25 mouse cellular contexts compared by ENCODE assay signal in the genomic region with DNA sequence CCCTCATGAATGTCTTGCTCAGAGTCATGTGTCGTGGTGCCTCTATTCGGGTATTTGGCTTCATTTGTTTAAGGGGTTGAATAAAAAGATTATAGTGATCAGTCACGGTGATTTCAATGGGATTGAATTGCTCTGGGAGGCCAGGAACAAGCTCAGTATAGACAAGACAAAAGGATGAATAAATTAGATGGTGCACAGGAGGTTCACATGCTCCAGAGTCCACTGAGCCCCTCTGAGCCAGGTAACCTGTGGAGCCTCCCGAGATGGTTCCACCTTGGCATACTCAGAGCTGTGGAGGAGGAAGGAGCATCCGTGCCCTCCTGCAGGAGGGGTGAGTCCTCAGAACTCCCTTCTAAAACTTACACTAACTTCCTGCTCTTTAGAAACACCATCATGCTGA. TPM values are rescaled to one million over a fixed set of nuclear protein-coding genes. Genes with fewer than 3 reads are reported as not detected.
DNase-seq lines count a peak whose midpoint lies in the region; ATAC-seq and TF ChIP-seq lines count a peak whose summit lies in the region.
"Had no signal": no experiment of that assay in that cellular context is flagged by ENCODE, and none has a peak within 500 bp of the region (broad histone marks: within the 10 kb centered on the region; RNA-seq: fewer than 3 reads in every experiment).

No protein-coding gene starts in this region.

- no peak overlapping the region for H3K4me2 ChIP-seq in hindbrain, embryonic 11.5 days (replicated peaks; ENCODE audit: low read depth, low read length)
- no peak overlapping the region for H3K4me2 ChIP-seq in midbrain, embryonic 12.5 days (replicated peaks)
- no peak overlapping the region for H3K4me2 ChIP-seq in midbrain, embryonic 16.5 days (ENCODE audit: low read length)
- H3K4me2 ChIP-seq in midbrain, embryonic 14.5 days (ENCODE audit: low read length), result no peak overlapping the region
- H3K4me2 ChIP-seq in midbrain, embryonic 15.5 days, result no peak overlapping the region
- H3K4me2 ChIP-seq: embryonic facial prominence, embryonic 12.5 days; forebrain, embryonic 13.5 days had no signal

- no peaks in the 10 kb centered on the region; the same call in 1 of the 2 replicates for H3K27me3 ChIP-seq in hindbrain, embryonic 11.5 days (ENCODE audit: control insufficient read depth, insufficient read depth, low read length)
- H3K27me3 ChIP-seq in hindbrain, embryonic 10.5 days (ENCODE audit: insufficient read depth, poor library complexity, severe bottlenecking), result peaks cover 8% of the 10 kb centered on the region
- H3K27me3 ChIP-seq in midbrain, embryonic 12.5 days, result peaks cover 94% of the 10 kb centered on the region
- H3K27me3 ChIP-seq in midbrain, embryonic 16.5 days (ENCODE audit: control insufficient read depth, insufficient read depth, low read depth, low read length), result peaks cover 9% of the 10 kb centered on the region
- H3K27me3 ChIP-seq in midbrain, embryonic 14.5 days (ENCODE audit: control insufficient read depth, insufficient read depth, low read length), result peaks cover 33% of the 10 kb centered on the region; the same call in 1 of the 2 replicates
- peaks cover 16% of the 10 kb centered on the region for H3K27me3 ChIP-seq in midbrain, embryonic 15.5 days (replicated peaks)
- H3K27me3 ChIP-seq: CH12.LX; embryonic facial prominence, embryonic 12.5 days; Patski had no signal

- H3K4me3 ChIP-seq in hindbrain, embryonic 11.5 days (ENCODE audit: low read depth, low read length), result no peak overlapping the region
- H3K4me3 ChIP-seq in hindbrain, embryonic 10.5 days, result no peak overlapping the region
- H3K4me3 ChIP-seq in layer of hippocampus, adult 2 months, result no peak overlapping the region
- no peak overlapping the region for H3K4me3 ChIP-seq in midbrain, embryonic 12.5 days
- H3K4me3 ChIP-seq in midbrain, embryonic 16.5 days (ENCODE audit: low read depth, low read length), result no peak overlapping the region
- H3K4me3 ChIP-seq in midbrain, embryonic 14.5 days (replicated peaks; ENCODE audit: low read depth, low read length), result no peak overlapping the region
- H3K4me3 ChIP-seq in midbrain, embryonic 15.5 days, result no peak overlapping the region
- H3K4me3 ChIP-seq: embryonic facial prominence, embryonic 10.5 days; embryonic facial prominence, embryonic 12.5 days; forebrain, embryonic 13.5 days had no signal

- no peaks in the 10 kb centered on the region for H3K9me3 ChIP-seq in hindbrain, embryonic 11.5 days (ENCODE audit: control insufficient read depth, low read length)
- H3K9me3 ChIP-seq in hindbrain, embryonic 10.5 days, result no peaks in the 10 kb centered on the region
- H3K9me3 ChIP-seq in midbrain, embryonic 12.5 days, result no peaks in the 10 kb centered on the region
- H3K9me3 ChIP-seq in midbrain, embryonic 16.5 days (replicated peaks; ENCODE audit: control insufficient read depth, low read length, poor library complexity, severe bottlenecking), result no peaks in the 10 kb centered on the region
- H3K9me3 ChIP-seq in midbrain, embryonic 14.5 days (ENCODE audit: control insufficient read depth, low read length), result no peaks in the 10 kb centered on the region
- no peaks in the 10 kb centered on the region for H3K9me3 ChIP-seq in midbrain, embryonic 15.5 days
- H3K9me3 ChIP-seq: embryonic facial prominence, embryonic 10.5 days; embryonic facial prominence, embryonic 12.5 days; forebrain, embryonic 13.5 days had no signal

- peak; percentile 56; the same call in 1 of the 2 replicates for ATAC-seq in hindbrain, embryonic 11.5 days (ENCODE audit: low FRiP score)
- ATAC-seq in midbrain, embryonic 12.5 days (ENCODE audit: low FRiP score, low read depth), result peak; percentile 64
- no peak for ATAC-seq in midbrain, embryonic 16.5 days
- ATAC-seq in midbrain, embryonic 14.5 days (ENCODE audit: low FRiP score, low TSS enrichment), result no peak
- ATAC-seq in midbrain, embryonic 15.5 days (replicated peaks), result no peak
- ATAC-seq: activated CD4-positive, CD25-positive, alpha-beta regulatory T cell, adult 4 months; CD4-positive, CD25-positive, alpha-beta regulatory T cell, adult 4 months; forebrain, embryonic 13.5 days; Patski had no signal

- WGBS in hindbrain, embryonic 11.5 days, result 48% methylated on average over 5 of the region's 5 CpGs
- 51% methylated on average over 5 of the region's 5 CpGs for WGBS in hindbrain, embryonic 10.5 days
- 24% methylated on average over 5 of the region's 5 CpGs for WGBS in midbrain, embryonic 12.5 days
- WGBS in midbrain, embryonic 16.5 days, result 18% methylated on average over 5 of the region's 5 CpGs
- 11% methylated on average over 5 of the region's 5 CpGs for WGBS in midbrain, embryonic 14.5 days
- 24% methylated on average over 5 of the region's 5 CpGs for WGBS in midbrain, embryonic 15.5 days

- no peaks in the 10 kb centered on the region for H3K4me1 ChIP-seq in hindbrain, embryonic 11.5 days (replicated peaks; ENCODE audit: control insufficient read depth, insufficient read depth, low read length)
- peaks cover 20% of the 10 kb centered on the region for H3K4me1 ChIP-seq in hindbrain, embryonic 10.5 days (replicated peaks)
- 0 out of 2 replicates have a peak, but pooled peaks cover 10% of the 10 kb centered on the region for H3K4me1 ChIP-seq in midbrain, embryonic 12.5 days
- H3K4me1 ChIP-seq in midbrain, embryonic 16.5 days (ENCODE audit: control insufficient read depth, insufficient read depth, low read length), result peaks cover 12% of the 10 kb centered on the region
- peaks cover 6% of the 10 kb centered on the region; the same call in 1 of the 2 replicates for H3K4me1 ChIP-seq in midbrain, embryonic 14.5 days (ENCODE audit: control insufficient read depth, insufficient read depth, low read length)
- peaks cover 9% of the 10 kb centered on the region; the same call in 1 of the 2 replicates for H3K4me1 ChIP-seq in midbrain, embryonic 15.5 days

- TF ChIP-seq CTCF in layer of hippocampus, adult 2 months (conservative IDR thresholded peaks at IDR 0.05), result no peak

- no peak overlapping the region for H3K27ac ChIP-seq in hindbrain, embryonic 11.5 days (ENCODE audit: low read depth, low read length)
- H3K27ac ChIP-seq in hindbrain, embryonic 10.5 days, result no peak overlapping the region
- H3K27ac ChIP-seq in layer of hippocampus, adult 2 months, result peak overlapping the region; percentile 83; the same call in 1 of the 2 replicates
- no peak overlapping the region for H3K27ac ChIP-seq in midbrain, embryonic 12.5 days (replicated peaks)
- H3K27ac ChIP-seq in midbrain, embryonic 16.5 days (ENCODE audit: low read length), result no peak overlapping the region
- H3K27ac ChIP-seq in midbrain, embryonic 14.5 days (replicated peaks; ENCODE audit: low read depth, low read length), result no peak overlapping the region
- no peak overlapping the region for H3K27ac ChIP-seq in midbrain, embryonic 15.5 days
- H3K27ac ChIP-seq: embryonic facial prominence, embryonic 10.5 days; embryonic facial prominence, embryonic 12.5 days; forebrain, embryonic 13.5 days had no signal

- no peaks in the 10 kb centered on the region for H3K36me3 ChIP-seq in hindbrain, embryonic 11.5 days (ENCODE audit: control insufficient read depth, insufficient read depth, low read length)
- H3K36me3 ChIP-seq in hindbrain, embryonic 10.5 days, result no peaks in the 10 kb centered on the region
- no peaks in the 10 kb centered on the region for H3K36me3 ChIP-seq in midbrain, embryonic 12.5 days
- H3K36me3 ChIP-seq in midbrain, embryonic 16.5 days (ENCODE audit: control insufficient read depth, insufficient read depth, low read length), result no peaks in the 10 kb centered on the region
- H3K36me3 ChIP-seq in midbrain, embryonic 14.5 days (ENCODE audit: control insufficient read depth, insufficient read depth, low read length), result no peaks in the 10 kb centered on the region
- H3K36me3 ChIP-seq in midbrain, embryonic 15.5 days (replicated peaks), result no peaks in the 10 kb centered on the region
- H3K36me3 ChIP-seq: embryonic facial prominence, embryonic 10.5 days; embryonic facial prominence, embryonic 12.5 days; G1E had no signal

- DNase-seq in hindbrain, embryonic 11.5 days (ENCODE audit: low spot score), result no peak
- no peak for DNase-seq in hindbrain, embryonic 10.5 days (ENCODE audit: low spot score)
- no peak for DNase-seq in layer of hippocampus, adult 2 months (ENCODE audit: low spot score in 2 of 2)
- DNase-seq in layer of hippocampus, postnatal 36 days, result no peak
- peak; percentile 49 for DNase-seq in midbrain, embryonic 14.5 days
- DNase-seq: adrenal gland, adult 8-10 months; adrenal gland, postnatal 14 days; adrenal gland, postnatal 36 days; B cell, adult 2 months; cerebellum, adult 11-12 months; cerebellum, adult 2 months; cerebellum, adult 9-10 months; cerebellum, postnatal 10 days; cerebellum, postnatal 25 days had no signal

- H3K9ac ChIP-seq in hindbrain, embryonic 11.5 days (ENCODE audit: low read depth, low read length), result no peak overlapping the region
- H3K9ac ChIP-seq in midbrain, embryonic 12.5 days (replicated peaks), result no peak overlapping the region
- no peak overlapping the region for H3K9ac ChIP-seq in midbrain, embryonic 16.5 days (ENCODE audit: low read depth, low read length)
- H3K9ac ChIP-seq in midbrain, embryonic 14.5 days (replicated peaks; ENCODE audit: low read length), result no peak overlapping the region
- no peak overlapping the region for H3K9ac ChIP-seq in midbrain, embryonic 15.5 days
- H3K9ac ChIP-seq: embryonic facial prominence, embryonic 12.5 days; forebrain, embryonic 13.5 days had no signal

RNA-seq across cellular contexts. Expression of gene Ptprt, which starts 26.0 kb away (rescaled TPM):
- 1.3 and 1.7 TPM in 2 replicates for polyA plus RNA-seq in hindbrain, embryonic 11.5 days (2014; fragmentation: Nextera tagmentation; extraction: Ambion mirVana)
- 0.86 and 1.7 TPM in 2 replicates for polyA plus RNA-seq in hindbrain, embryonic 10.5 days (2016; fragmentation: Nextera tagmentation; extraction: Ambion mirVana)
- 10 to 100 TPM; 49.0 to 49.5 TPM for total RNA-seq in layer of hippocampus, adult 2 months (2021)
- total RNA-seq in layer of hippocampus, postnatal 36 days (2021), result 10 to 100 TPM; 45.6 to 51.9 TPM
- 2.3 and 3.4 TPM in 2 replicates for polyA plus RNA-seq in midbrain, embryonic 12.5 days (2016; fragmentation: Nextera tagmentation; extraction: Ambion mirVana)
- 11.7 and 12.4 TPM in 2 replicates for polyA plus RNA-seq in midbrain, embryonic 16.5 days (2015; fragmentation: Nextera tagmentation; extraction: Ambion mirVana)
- 15.7 and 17.2 TPM in 2 replicates for polyA plus RNA-seq in midbrain, embryonic 14.5 days (2014; fragmentation: Nextera tagmentation; extraction: Ambion mirVana)
- 14.8 and 15.0 TPM in 2 replicates for polyA plus RNA-seq in midbrain, embryonic 15.5 days (2015; fragmentation: Nextera tagmentation; extraction: Ambion mirVana)
- polyA plus RNA-seq: activated CD4-positive, CD25-positive, alpha-beta regulatory T cell, adult 4 months; CD4-positive, CD25-positive, alpha-beta regulatory T cell, adult 4 months; G1E had no signal

Comparison
In these comparisons a context has a peak if more than half of its experiments do, and no peak if none do; other contexts are left out.
1. ATAC-seq: peak in hindbrain, embryonic 11.5 days (single experiment) and midbrain, embryonic 12.5 days (single experiment); none in midbrain, embryonic 16.5 days (single experiment), midbrain, embryonic 14.5 days (single experiment) and midbrain, embryonic 15.5 days (single experiment).